Mouse (Mus musculus): ENCODE measurements at regions not wholly inside any gene's neighbourhood (a gene's known extent, or its start where the extent isn't known, plus 50 kb on each side); places are given as distances from the start of the nearest gene placed in this dataset.

- Histone ChIP-seq H3K27ac (ENCODE audit: low read length) (no peak overlapping the region), H3K4me1 (ENCODE audit: control insufficient read depth, insufficient read depth, low read length) (no peaks in the 10 kb centered on the region), H3K4me2 (ENCODE audit: low read depth, low read length) (no peak overlapping the region), H3K9me3 (ENCODE audit: control insufficient read depth, low read length) (no peaks in the 10 kb centered on the region), H3K27me3 (replicated peaks; ENCODE audit: control insufficient read depth, insufficient read depth, low read length) (no peaks in the 10 kb centered on the region), H3K4me3 (ENCODE audit: low read length) (no peak overlapping the region), H3K9ac (ENCODE audit: low read depth, low read length) (no peak overlapping the region), H3K36me3 (ENCODE audit: control insufficient read depth, insufficient read depth, low read length) (no peaks in the 10 kb centered on the region)
- 69% methylated on average over 1 of the region's 1 CpGs for WGBS
- ATAC-seq = no peak
Measured at GRCm38 (mm10) chr16:86000846-86001245, 99.2 kb upstream of the Adamts5 start.

- H3K4me2 ChIP-seq (ENCODE audit: low read depth, low read length) = no peak overlapping the region
- no peak overlapping the region for H3K27ac ChIP-seq (ENCODE audit: low read length)
- ATAC-seq = no peak
- no peak overlapping the region for H3K4me3 ChIP-seq (ENCODE audit: low read length)
- H3K36me3 ChIP-seq (ENCODE audit: control insufficient read depth, insufficient read depth, low read length) = no peaks in the 10 kb centered on the region
- H3K27me3 ChIP-seq (replicated peaks; ENCODE audit: control insufficient read depth, insufficient read depth, low read length) = no peaks in the 10 kb centered on the region
- no peak overlapping the region for H3K9ac ChIP-seq (ENCODE audit: low read depth, low read length)
- H3K9me3 ChIP-seq (ENCODE audit: control insufficient read depth, low read length) = no peaks in the 10 kb centered on the region
- WGBS = 66% methylated on average over 2 of the region's 2 CpGs
- no peaks in the 10 kb centered on the region for H3K4me1 ChIP-seq (ENCODE audit: control insufficient read depth, insufficient read depth, low read length)
Measured at GRCm38 (mm10) chr16:85985841-85986240, 84.2 kb upstream of the Adamts5 start.

GRCm38 (mm10) chr16:85977102-85977501, 75.5 kb upstream of the Adamts5 start:
- H3K27me3 ChIP-seq (replicated peaks; ENCODE audit: control insufficient read depth, insufficient read depth, low read length) = no peaks in the 10 kb centered on the region
- H3K27ac ChIP-seq (ENCODE audit: low read length) = no peak overlapping the region
- no peaks in the 10 kb centered on the region for H3K9me3 ChIP-seq (ENCODE audit: control insufficient read depth, low read length)
- H3K4me2 ChIP-seq (ENCODE audit: low read depth, low read length) = no peak overlapping the region
- no peak overlapping the region for H3K9ac ChIP-seq (ENCODE audit: low read depth, low read length)
- 80% methylated on average over 2 of the region's 2 CpGs for WGBS
- no peak for ATAC-seq
- H3K4me1 ChIP-seq (ENCODE audit: control insufficient read depth, insufficient read depth, low read length) = no peaks in the 10 kb centered on the region
- H3K36me3 ChIP-seq (ENCODE audit: control insufficient read depth, insufficient read depth, low read length) = no peaks in the 10 kb centered on the region
- no peak overlapping the region for H3K4me3 ChIP-seq (ENCODE audit: low read length)

GRCm38 (mm10) chr16:85966892-85967444, 65.3 kb upstream of the Adamts5 start:
- no peak for ATAC-seq
- H3K4me1 ChIP-seq (ENCODE audit: control insufficient read depth, insufficient read depth, low read length) = no peaks in the 10 kb centered on the region
- H3K4me3 ChIP-seq (ENCODE audit: low read length) = no peak overlapping the region
- H3K9ac ChIP-seq (ENCODE audit: low read depth, low read length) = no peak overlapping the region
- H3K27ac ChIP-seq (ENCODE audit: low read length) = no peak overlapping the region
- H3K4me2 ChIP-seq (ENCODE audit: low read depth, low read length) = no peak overlapping the region
- no peaks in the 10 kb centered on the region for H3K36me3 ChIP-seq (ENCODE audit: control insufficient read depth, insufficient read depth, low read length)
- no peaks in the 10 kb centered on the region for H3K27me3 ChIP-seq (replicated peaks; ENCODE audit: control insufficient read depth, insufficient read depth, low read length)
- no peaks in the 10 kb centered on the region for H3K9me3 ChIP-seq (ENCODE audit: control insufficient read depth, low read length)
- WGBS = 31% methylated on average over 4 of the region's 4 CpGs

- WGBS = 69% methylated on average over 4 of the region's 4 CpGs
- H3K4me3 ChIP-seq (ENCODE audit: low read length) = no peak overlapping the region
- H3K27ac ChIP-seq (ENCODE audit: low read length) = no peak overlapping the region
- H3K9ac ChIP-seq (ENCODE audit: low read depth, low read length) = no peak overlapping the region
- H3K4me2 ChIP-seq (ENCODE audit: low read depth, low read length) = no peak overlapping the region
- no peaks in the 10 kb centered on the region for H3K36me3 ChIP-seq (ENCODE audit: control insufficient read depth, insufficient read depth, low read length)
- H3K4me1 ChIP-seq (ENCODE audit: control insufficient read depth, insufficient read depth, low read length) = no peaks in the 10 kb centered on the region
- H3K9me3 ChIP-seq (ENCODE audit: control insufficient read depth, low read length) = no peaks in the 10 kb centered on the region
- no peaks in the 10 kb centered on the region for H3K27me3 ChIP-seq (replicated peaks; ENCODE audit: control insufficient read depth, insufficient read depth, low read length)
- no peak for ATAC-seq
Measured at GRCm38 (mm10) chr16:85966251-85966650, 64.6 kb upstream of the Adamts5 start.

GRCm38 (mm10) chr16:85964352-85965210, 63.0 kb upstream of the Adamts5 start:
- H3K27ac ChIP-seq (ENCODE audit: low read length) = no peak overlapping the region

GRCm38 (mm10) chr16:85956006-85956562, 54.5 kb upstream of the Adamts5 start:
- Histone ChIP-seq H3K4me1 (ENCODE audit: control insufficient read depth, insufficient read depth, low read length) (no peaks in the 10 kb centered on the region), H3K9me3 (ENCODE audit: control insufficient read depth, low read length) (no peaks in the 10 kb centered on the region), H3K27ac (ENCODE audit: low read length) (no peak overlapping the region), H3K36me3 (ENCODE audit: control insufficient read depth, insufficient read depth, low read length) (no peaks in the 10 kb centered on the region), H3K4me2 (ENCODE audit: low read depth, low read length) (no peak overlapping the region), H3K27me3 (replicated peaks; ENCODE audit: control insufficient read depth, insufficient read depth, low read length) (no peaks in the 10 kb centered on the region), H3K9ac (ENCODE audit: low read depth, low read length) (no peak overlapping the region), H3K4me3 (ENCODE audit: low read length) (no peak overlapping the region)
- ATAC-seq = no peak
- 75% methylated on average over 4 of the region's 4 CpGs for WGBS

More at GRCm38 (mm10) chr16:85964352-85965210, 63.0 kb upstream of the Adamts5 start:
- Histone ChIP-seq H3K4me2 (ENCODE audit: low read depth, low read length) (no peak overlapping the region), H3K4me3 (ENCODE audit: low read length) (no peak overlapping the region), H3K9me3 (ENCODE audit: control insufficient read depth, low read length) (no peaks in the 10 kb centered on the region), H3K36me3 (ENCODE audit: control insufficient read depth, insufficient read depth, low read length) (no peaks in the 10 kb centered on the region), H3K4me1 (ENCODE audit: control insufficient read depth, insufficient read depth, low read length) (no peaks in the 10 kb centered on the region), H3K27me3 (replicated peaks; ENCODE audit: control insufficient read depth, insufficient read depth, low read length) (no peaks in the 10 kb centered on the region), H3K9ac (ENCODE audit: low read depth, low read length) (no peak overlapping the region)
- no peak for ATAC-seq
- WGBS = 64% methylated on average over 2 of the region's 2 CpGs

GRCm38 (mm10) chr16:85951628-85952027, 50.0 kb upstream of the Adamts5 start:
- 88% methylated on average over 4 of the region's 4 CpGs for WGBS
- Histone ChIP-seq H3K9me3 (ENCODE audit: control insufficient read depth, low read length) (no peaks in the 10 kb centered on the region), H3K4me2 (ENCODE audit: low read depth, low read length) (no peak overlapping the region), H3K9ac (ENCODE audit: low read depth, low read length) (no peak overlapping the region), H3K36me3 (ENCODE audit: control insufficient read depth, insufficient read depth, low read length) (no peaks in the 10 kb centered on the region), H3K27me3 (replicated peaks; ENCODE audit: control insufficient read depth, insufficient read depth, low read length) (no peaks in the 10 kb centered on the region), H3K4me1 (ENCODE audit: control insufficient read depth, insufficient read depth, low read length) (no peaks in the 10 kb centered on the region), H3K27ac (ENCODE audit: low read length) (no peak overlapping the region), H3K4me3 (ENCODE audit: low read length) (no peak overlapping the region)
- no peak for ATAC-seq
